Mouse (Mus musculus) right cerebral cortex, postnatal 4 days (tissue): ENCODE measurements around the gene Zbtb44.

Experiments
- DNase-seq: peaks from one replicate; pipeline ENCODE4 v3.0.0-alpha.2; 2022

The Zbtb44 gene

DNA sequence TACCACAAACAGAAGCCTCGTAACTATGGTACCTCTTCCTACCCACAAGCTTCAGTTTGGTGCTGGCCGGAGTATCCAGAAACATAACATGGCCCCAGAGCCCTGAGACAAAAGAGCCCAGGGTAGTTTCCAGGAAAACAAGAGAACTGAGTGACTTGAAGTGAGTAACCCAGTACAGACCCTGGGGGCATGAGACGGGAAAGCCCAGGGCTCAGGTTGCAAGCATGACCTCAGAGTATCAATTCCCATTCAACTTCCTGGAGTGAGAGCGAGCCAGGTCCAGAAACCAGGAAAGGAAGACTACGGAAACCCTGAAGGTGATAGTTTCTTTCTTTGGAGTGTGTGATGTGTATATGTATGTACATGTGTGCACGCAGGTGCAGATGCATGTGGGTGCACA lies 87.0 kb downstream of the Zbtb44 start:
- DNase-seq: no peak

GRCm38 (mm10) chr9:31118520-31119298 lies 88.3 kb downstream of the Zbtb44 start:
- DNase-seq: no peak

DNA sequence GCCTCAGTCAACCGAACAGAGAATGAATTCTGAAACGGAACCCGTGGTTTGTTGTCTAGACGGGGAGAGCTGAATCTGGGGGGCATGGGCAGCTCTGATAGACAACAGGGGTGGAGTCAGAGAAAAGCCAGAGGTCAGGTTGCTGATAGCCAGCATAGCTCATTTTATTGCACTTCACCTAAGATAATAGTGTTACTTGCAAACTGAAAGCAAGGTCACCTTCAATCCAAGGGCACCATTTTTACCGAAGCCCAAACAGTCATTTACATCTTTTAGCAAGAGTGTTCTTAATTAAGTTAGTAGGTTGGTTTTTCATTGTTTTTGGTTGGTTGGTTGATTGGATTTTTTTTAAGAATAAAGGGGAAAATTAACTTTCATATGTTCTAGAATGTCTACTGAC lies 89.0 kb downstream of the Zbtb44 start:
- no peak for DNase-seq

GRCm38 (mm10) chr9:31119882-31120532 lies 89.6 kb downstream of the Zbtb44 start:
- DNase-seq: no peak

DNA sequence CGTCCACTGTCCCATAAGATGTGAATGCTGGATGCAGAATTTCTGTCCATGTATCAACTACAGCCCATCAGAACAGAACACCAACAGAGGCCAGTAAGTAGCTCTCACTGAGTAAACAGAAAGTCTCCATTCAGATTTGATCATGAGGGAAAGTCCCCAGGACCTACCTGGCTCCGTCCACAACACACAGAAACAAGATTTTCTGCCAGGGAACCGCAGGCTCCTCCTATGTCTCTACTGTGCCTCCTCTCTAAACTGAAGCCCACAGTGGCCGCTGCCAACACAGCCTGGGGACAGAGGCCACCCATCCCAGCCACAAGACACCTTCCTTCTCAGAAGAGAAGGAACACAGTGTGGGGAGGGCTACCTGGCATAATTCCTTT lies 90.1 kb downstream of the Zbtb44 start:
- no peak for DNase-seq

- no peak for DNase-seq
Measured at GRCm38 (mm10) chr9:31122464-31123030, 92.1 kb downstream of the Zbtb44 start.
